Mouse (Mus musculus) megakaryocyte, embryonic 14.5 days (primary cell): ENCODE measurements at regions not wholly inside any gene's neighbourhood (a gene's known extent, or its start where the extent isn't known, plus 50 kb on each side); places are given as distances from the start of the nearest gene placed in this dataset.

ENCODE experiments used
- FLI1 ChIP-seq: IDR thresholded peaks from 2 replicates; pipeline ENCODE4 v1.6.1; 2012; ENCODE audit warnings: low read length, inconsistent platforms, mixed read lengths
- GATA1 ChIP-seq: IDR thresholded peaks from 3 replicates; pipeline ENCODE4 v1.6.1; 2012; ENCODE audit warnings: mixed read lengths, low read length, inconsistent platforms, borderline replicate concordance

DNA sequence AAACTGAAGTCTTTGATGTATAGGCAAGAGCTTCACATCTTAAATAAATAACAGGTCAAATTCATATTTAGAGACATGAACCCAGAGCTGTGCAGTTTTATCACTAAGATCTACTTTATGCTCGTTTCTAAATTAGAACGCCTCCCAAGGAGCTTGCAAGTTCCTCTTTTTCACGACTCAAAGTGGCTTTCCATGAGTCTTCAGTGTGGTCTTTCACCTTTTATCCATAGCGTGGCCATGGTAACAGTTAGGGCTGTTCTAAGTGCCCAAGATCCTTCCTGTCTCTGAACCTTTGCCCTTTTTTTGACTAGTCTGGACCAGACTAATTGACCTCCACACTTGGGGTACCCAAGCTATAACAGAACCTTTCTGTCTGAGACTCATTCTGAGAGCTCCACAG, 290.5 kb downstream of the Insc start:
- TF ChIP-seq GATA1 = no peak
- no peak for TF ChIP-seq FLI1
